Mouse (Mus musculus): ENCODE data around the gene Il10. TPM values are rescaled to one million over a fixed set of nuclear protein-coding genes. Genes with fewer than 3 reads are reported as not detected.
"Not testable (repeated sequence)": the region's sequence is repeated elsewhere in the genome, so short reads cannot be mapped to it uniquely, and the experiment has no call there.

Gene Il10
- polyA plus RNA-seq, 1 experiment from 2014 or later, result not detected

DNA sequence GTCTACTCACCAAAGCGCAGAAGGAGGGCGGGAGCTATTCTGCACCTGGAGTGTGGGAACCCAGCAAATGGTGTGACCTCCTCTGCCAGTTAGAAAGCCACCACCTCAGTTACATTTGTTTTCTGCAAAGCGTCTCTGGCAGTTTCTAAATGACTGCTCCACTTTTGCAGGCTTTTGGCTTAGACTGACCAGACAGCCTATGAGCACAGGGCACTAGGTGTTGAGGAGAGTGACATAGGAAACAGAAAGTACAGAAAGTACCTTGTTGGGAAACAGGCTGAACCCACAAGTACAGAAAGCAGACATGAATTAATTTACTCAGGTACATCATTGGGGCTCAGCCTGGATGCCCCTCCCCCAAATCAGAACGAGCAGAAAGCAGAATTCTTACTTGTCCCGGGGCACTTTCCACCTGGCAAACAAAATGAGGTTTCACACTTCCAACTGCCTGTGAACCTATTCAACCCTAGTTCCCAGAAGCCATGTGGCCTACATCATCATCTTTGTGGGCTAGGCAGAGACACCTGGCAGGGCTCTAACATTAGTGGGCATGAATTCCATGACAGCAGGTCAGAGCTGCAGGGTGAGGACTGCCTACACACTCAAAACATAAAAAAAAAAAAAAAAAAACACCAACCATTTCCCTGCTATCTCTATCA is 3.1 kb downstream of the Il10 start:
- Histone ChIP-seq H3K27ac (ENCODE audit: low read depth, low read length) (no peak overlapping the region), H3K4me3 (ENCODE audit: low read depth, low read length) (no peak overlapping the region), H3K4me2 (ENCODE audit: low read length) (no peak overlapping the region), H3K9me3 (replicated peaks; ENCODE audit: control insufficient read depth, low read length) (no peaks in the 10 kb centered on the region), H3K4me1 (ENCODE audit: control insufficient read depth, insufficient read depth, low read length) (no peaks in the 10 kb centered on the region), H3K27me3 (replicated peaks; ENCODE audit: control insufficient read depth, insufficient read depth, low read length) (no peaks in the 10 kb centered on the region), H3K9ac (ENCODE audit: low read length) (no peak overlapping the region), H3K36me3 (ENCODE audit: control insufficient read depth, insufficient read depth, low read length) (no peaks in the 10 kb centered on the region)
- 77% methylated on average over 5 of the region's 5 CpGs for WGBS
- DNase-seq (ENCODE audit: low spot score) (no peak), ATAC-seq (no peak)

DNA sequence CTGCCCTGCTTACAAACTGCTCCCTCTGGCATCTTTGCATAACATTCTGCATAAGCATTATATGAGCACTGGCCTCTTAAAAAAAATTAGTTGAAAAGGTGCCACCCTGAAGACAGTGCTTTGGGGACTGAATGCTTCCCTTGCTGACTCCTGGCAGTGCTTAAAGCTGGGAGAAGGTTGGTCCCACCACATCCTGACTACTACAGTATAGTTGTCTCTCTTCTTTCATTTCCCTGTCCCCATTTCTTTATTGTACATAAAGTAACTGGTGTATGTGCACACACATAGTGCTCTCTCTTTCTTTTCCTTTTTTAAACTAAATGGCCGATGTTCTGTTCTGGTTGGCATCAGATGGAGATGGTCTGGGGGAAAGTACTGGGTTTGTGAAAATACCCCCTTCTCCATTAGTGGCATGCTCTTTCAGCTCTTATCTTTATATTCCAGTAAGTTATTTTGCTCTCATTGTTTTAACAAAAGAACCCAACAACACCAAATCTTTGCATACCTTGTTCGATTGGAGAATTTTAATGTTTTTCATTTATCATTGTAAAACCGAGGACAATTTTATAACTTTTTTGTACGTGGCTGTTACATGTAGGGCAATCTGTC is 3.7 kb downstream of the Il10 start:
- not testable (repeated sequence) for H3K9me3 ChIP-seq (replicated peaks; ENCODE audit: control insufficient read depth, low read length); ATAC-seq

GRCm38 (mm10) chr1:131024900-131025842 is 5.5 kb downstream of the Il10 start:
- no peaks in the 10 kb centered on the region for H3K27me3 ChIP-seq (replicated peaks; ENCODE audit: control insufficient read depth, insufficient read depth, low read length)
- 83% methylated on average over 8 of the region's 8 CpGs for WGBS
- H3K9ac ChIP-seq (ENCODE audit: low read length), result no peak overlapping the region
- H3K4me1 ChIP-seq (ENCODE audit: control insufficient read depth, insufficient read depth, low read length), result no peaks in the 10 kb centered on the region
- no peak for ATAC-seq
- H3K27ac ChIP-seq (ENCODE audit: low read depth, low read length), result no peak overlapping the region
- no peaks in the 10 kb centered on the region for H3K36me3 ChIP-seq (ENCODE audit: control insufficient read depth, insufficient read depth, low read length)
- no peaks in the 10 kb centered on the region for H3K9me3 ChIP-seq (replicated peaks; ENCODE audit: control insufficient read depth, low read length)
- no peak overlapping the region for H3K4me3 ChIP-seq (ENCODE audit: low read depth, low read length)
- no peak for DNase-seq (ENCODE audit: low spot score)
- H3K4me2 ChIP-seq (ENCODE audit: low read length), result no peak overlapping the region

More for the DNA sequence above, 3.7 kb downstream of the Il10 start:
- H3K27ac ChIP-seq (ENCODE audit: low read depth, low read length); H3K4me3 ChIP-seq (ENCODE audit: low read depth, low read length); H3K27me3 ChIP-seq (replicated peaks; ENCODE audit: control insufficient read depth, insufficient read depth, low read length); H3K4me1 ChIP-seq (ENCODE audit: control insufficient read depth, insufficient read depth, low read length); H3K4me2 ChIP-seq (ENCODE audit: low read length); DNase-seq (ENCODE audit: low spot score); H3K36me3 ChIP-seq (ENCODE audit: control insufficient read depth, insufficient read depth, low read length); H3K9ac ChIP-seq (ENCODE audit: low read length): not testable (repeated sequence)
- WGBS, result 90% methylated on average over 3 of the region's 4 CpGs

GRCm38 (mm10) chr1:131025843-131026190 is 6.2 kb downstream of the Il10 start:
- Histone ChIP-seq H3K4me3 (ENCODE audit: low read depth, low read length) (no peak overlapping the region), H3K27ac (ENCODE audit: low read depth, low read length) (no peak overlapping the region), H3K9ac (ENCODE audit: low read length) (no peak overlapping the region), H3K4me1 (ENCODE audit: control insufficient read depth, insufficient read depth, low read length) (no peaks in the 10 kb centered on the region), H3K4me2 (ENCODE audit: low read length) (no peak overlapping the region), H3K27me3 (replicated peaks; ENCODE audit: control insufficient read depth, insufficient read depth, low read length) (no peaks in the 10 kb centered on the region), H3K9me3 (replicated peaks; ENCODE audit: control insufficient read depth, low read length) (no peaks in the 10 kb centered on the region), H3K36me3 (ENCODE audit: control insufficient read depth, insufficient read depth, low read length) (no peaks in the 10 kb centered on the region)
- 77% methylated on average over 4 of the region's 4 CpGs for WGBS
- ATAC-seq (no peak), DNase-seq (ENCODE audit: low spot score) (no peak)

GRCm38 (mm10) chr1:131029215-131029614 is 9.6 kb downstream of the Il10 start:
- no peak for ATAC-seq
- H3K4me1 ChIP-seq (ENCODE audit: control insufficient read depth, insufficient read depth, low read length), result no peaks in the 10 kb centered on the region
- no peak overlapping the region for H3K27ac ChIP-seq (ENCODE audit: low read depth, low read length)
- H3K27me3 ChIP-seq (replicated peaks; ENCODE audit: control insufficient read depth, insufficient read depth, low read length), result no peaks in the 10 kb centered on the region
- no peak for DNase-seq (ENCODE audit: low spot score)
- 94% methylated on average over 3 of the region's 3 CpGs for WGBS
- no peak overlapping the region for H3K4me3 ChIP-seq (ENCODE audit: low read depth, low read length)
- H3K4me2 ChIP-seq (ENCODE audit: low read length), result no peak overlapping the region
- H3K9me3 ChIP-seq (replicated peaks; ENCODE audit: control insufficient read depth, low read length), result no peaks in the 10 kb centered on the region
- H3K9ac ChIP-seq (ENCODE audit: low read length), result no peak overlapping the region
- no peaks in the 10 kb centered on the region for H3K36me3 ChIP-seq (ENCODE audit: control insufficient read depth, insufficient read depth, low read length)

DNA sequence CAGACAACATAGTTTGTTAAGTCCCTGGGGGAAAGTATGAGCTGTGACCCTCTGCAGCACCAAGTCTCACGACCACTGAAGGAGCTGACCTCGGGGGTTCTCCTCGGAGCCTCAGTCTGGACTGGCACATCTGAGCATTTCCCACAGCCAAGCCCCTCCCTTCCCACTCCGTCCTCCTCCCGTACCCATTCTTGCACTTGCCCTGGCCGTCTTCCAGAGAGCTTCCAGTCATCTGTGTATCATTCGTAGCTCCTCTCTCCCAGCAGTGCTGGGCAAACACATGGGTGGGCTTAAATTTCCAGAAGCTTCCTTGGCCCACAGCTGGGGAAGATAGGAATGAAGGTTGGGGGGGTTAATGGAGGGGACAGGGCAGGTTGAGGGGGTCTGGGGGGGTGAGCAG is 10.6 kb downstream of the Il10 start:
- ATAC-seq, result no peak
- peak; percentile 11 for DNase-seq (ENCODE audit: low spot score)

DNA sequence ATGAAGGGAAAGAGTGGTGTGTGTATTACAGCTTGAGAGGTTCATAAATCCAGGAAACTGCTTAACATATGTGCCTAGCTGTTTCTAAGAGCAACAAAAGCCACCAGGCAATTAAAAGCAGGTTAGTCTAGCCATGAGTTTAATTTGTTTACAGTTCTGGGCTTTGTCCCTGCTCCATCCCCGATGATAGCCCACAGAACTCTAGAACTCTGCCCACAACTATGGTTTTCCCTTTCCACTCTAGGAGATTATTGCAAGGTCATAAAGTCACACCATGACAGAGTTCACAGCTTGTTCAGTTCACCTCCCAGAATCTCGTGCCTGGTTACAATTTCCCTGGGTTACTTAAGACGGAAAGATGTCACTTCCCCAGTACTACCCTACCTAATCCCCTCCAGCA is 11.6 kb downstream of the Il10 start:
- Histone ChIP-seq H3K4me1 (ENCODE audit: control insufficient read depth, insufficient read depth, low read length) (no peaks in the 10 kb centered on the region), H3K36me3 (ENCODE audit: control insufficient read depth, insufficient read depth, low read length) (no peaks in the 10 kb centered on the region), H3K27me3 (replicated peaks; ENCODE audit: control insufficient read depth, insufficient read depth, low read length) (no peaks in the 10 kb centered on the region), H3K4me3 (ENCODE audit: low read depth, low read length) (no peak overlapping the region), H3K27ac (ENCODE audit: low read depth, low read length) (no peak overlapping the region), H3K9ac (ENCODE audit: low read length) (no peak overlapping the region), H3K9me3 (replicated peaks; ENCODE audit: control insufficient read depth, low read length) (no peaks in the 10 kb centered on the region), H3K4me2 (ENCODE audit: low read length) (no peak overlapping the region)
- ATAC-seq, result no peak
- no peak for DNase-seq (ENCODE audit: low spot score)
- WGBS, result 65% methylated on average over 3 of the region's 3 CpGs

More for the DNA sequence above, 10.6 kb downstream of the Il10 start:
- H3K27me3 ChIP-seq (replicated peaks; ENCODE audit: control insufficient read depth, insufficient read depth, low read length), result no peaks in the 10 kb centered on the region
- no peaks in the 10 kb centered on the region for H3K4me1 ChIP-seq (ENCODE audit: control insufficient read depth, insufficient read depth, low read length)
- no peaks in the 10 kb centered on the region for H3K9me3 ChIP-seq (replicated peaks; ENCODE audit: control insufficient read depth, low read length)
- H3K36me3 ChIP-seq (ENCODE audit: control insufficient read depth, insufficient read depth, low read length), result no peaks in the 10 kb centered on the region
- no peak overlapping the region for H3K4me3 ChIP-seq (ENCODE audit: low read depth, low read length)
- H3K4me2 ChIP-seq (ENCODE audit: low read length), result no peak overlapping the region
- no peak overlapping the region for H3K27ac ChIP-seq (ENCODE audit: low read depth, low read length)
- WGBS, result 49% methylated on average over 7 of the region's 7 CpGs
- H3K9ac ChIP-seq (ENCODE audit: low read length), result no peak overlapping the region

DNA sequence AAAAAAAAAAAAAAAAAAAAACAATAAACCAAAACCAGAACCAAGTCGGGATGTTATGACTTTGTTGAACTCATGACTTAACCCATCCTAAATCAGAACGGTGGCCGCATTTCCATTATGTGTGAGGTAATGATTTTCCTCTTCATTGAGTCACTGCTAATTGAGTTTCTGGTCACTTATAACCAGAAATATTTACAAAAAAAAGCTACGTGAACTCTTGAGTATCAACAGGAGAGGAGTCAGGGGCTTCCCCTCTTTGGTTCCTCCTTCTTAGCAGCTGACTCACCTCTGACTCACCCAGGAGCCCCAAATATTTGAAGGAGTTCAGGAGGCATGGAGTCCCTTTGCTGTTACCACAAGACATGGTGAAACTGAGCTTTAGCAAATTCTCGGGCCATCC is 18.4 kb downstream of the Il10 start:
- Histone ChIP-seq H3K9ac (ENCODE audit: low read length) (no peak overlapping the region), H3K27ac (ENCODE audit: low read depth, low read length) (no peak overlapping the region), H3K4me1 (ENCODE audit: control insufficient read depth, insufficient read depth, low read length) (no peaks in the 10 kb centered on the region), H3K4me2 (ENCODE audit: low read length) (no peak overlapping the region), H3K36me3 (ENCODE audit: control insufficient read depth, insufficient read depth, low read length) (no peaks in the 10 kb centered on the region), H3K4me3 (ENCODE audit: low read depth, low read length) (no peak overlapping the region), H3K9me3 (replicated peaks; ENCODE audit: control insufficient read depth, low read length) (no peaks in the 10 kb centered on the region; the same call in 1 of the 2 replicates), H3K27me3 (replicated peaks; ENCODE audit: control insufficient read depth, insufficient read depth, low read length) (no peaks in the 10 kb centered on the region)
- DNase-seq (ENCODE audit: low spot score) (no peak), ATAC-seq (no peak)
- WGBS, result 96% methylated on average over 5 of the region's 5 CpGs
